8 mouse cellular contexts compared by ENCODE assay signal in genomic region chr11:20636114-20636513, GRCm38 (mm10).
DNase-seq lines count a peak whose midpoint lies in the region; ATAC-seq and TF ChIP-seq lines count a peak whose summit lies in the region.

No protein-coding gene starts in this region.

- H3K4me3 ChIP-seq in heart, embryonic 15.5 days = 0 out of 2 replicates have a peak overlapping the region, but pooled peaks have one; percentile 3
- no peak overlapping the region for H3K4me3 ChIP-seq in ES-E14 (ENCODE audit: insufficient read depth in 1 of 2, low read depth in 1 of 2, low read length in 2 of 2, poor library complexity in 1 of 2, severe bottlenecking in 1 of 2)
- peak overlapping the region; percentile 5; the same call in 1 of the 2 replicates for H3K4me3 ChIP-seq in liver, embryonic 11.5 days (ENCODE audit: low read depth, low read length)

- H3K36me3 ChIP-seq in heart, embryonic 15.5 days = no peaks in the 10 kb centered on the region
- no peaks in the 10 kb centered on the region for H3K36me3 ChIP-seq in ES-E14 (ENCODE audit: control insufficient read depth, insufficient read depth, low read length, poor library complexity, severe bottlenecking)
- H3K36me3 ChIP-seq in liver, embryonic 11.5 days (ENCODE audit: control insufficient read depth, insufficient read depth, low read length) = no peaks in the 10 kb centered on the region

- no peaks in the 10 kb centered on the region for H3K9me3 ChIP-seq in heart, embryonic 15.5 days (replicated peaks)
- no peaks in the 10 kb centered on the region for H3K9me3 ChIP-seq in ES-E14 (ENCODE audit: control insufficient read depth, insufficient read depth, low read depth, low read length)
- no peaks in the 10 kb centered on the region for H3K9me3 ChIP-seq in liver, embryonic 11.5 days (ENCODE audit: control insufficient read depth, low read length)

- peaks cover 52% of the 10 kb centered on the region for H3K4me1 ChIP-seq in heart, embryonic 15.5 days (replicated peaks)
- peaks cover 12 to 20% of the 10 kb centered on the region in 2 experiments for H3K4me1 ChIP-seq in ES-E14 (ENCODE audit: control insufficient read depth in 2 of 2, insufficient read depth in 2 of 2, low read length in 2 of 2, poor library complexity in 1 of 2)
- peaks cover 59% of the 10 kb centered on the region for H3K4me1 ChIP-seq in liver, embryonic 11.5 days (replicated peaks; ENCODE audit: control insufficient read depth, insufficient read depth, low read length)

- H3K4me2 ChIP-seq in heart, embryonic 15.5 days = peak overlapping the region; percentile 17; the same call in 1 of the 2 replicates
- peak overlapping the region; percentile 92 for H3K4me2 ChIP-seq in liver, embryonic 11.5 days

- peak overlapping the region; percentile 51 for H3K27ac ChIP-seq in heart, embryonic 15.5 days
- H3K27ac ChIP-seq in ES-E14 (ENCODE audit: insufficient read depth, low read depth, low read length, poor library complexity, severe bottlenecking) = 0 out of 2 replicates have a peak overlapping the region, but pooled peaks have one; percentile 33
- peak overlapping the region; percentile 81 for H3K27ac ChIP-seq in liver, embryonic 11.5 days (ENCODE audit: low read depth, low read length)

- H3K27me3 ChIP-seq in heart, embryonic 15.5 days = no peaks in the 10 kb centered on the region
- H3K27me3 ChIP-seq in liver, embryonic 11.5 days (replicated peaks; ENCODE audit: control insufficient read depth, insufficient read depth, low read length) = no peaks in the 10 kb centered on the region

- 31% methylated on average over 4 of the region's 4 CpGs for WGBS in heart, embryonic 15.5 days
- WGBS in liver, embryonic 11.5 days = 31% methylated on average over 4 of the region's 4 CpGs

- intact Hi-C loops in heart, postnatal 25 days (cut with DNase I) = loop anchor here (5.0 kb wide), 1 partner anchor 44 kb away; no protein-coding TSS in a partner anchor

- DNase-seq in heart, postnatal 25 days (ENCODE audit: low spot score) = no peak
- no peak for DNase-seq in ES-E14 (ENCODE audit: low read depth, low spot score)
- DNase-seq in liver, embryonic 11.5 days (ENCODE audit: low spot score) = peak; percentile 49
- DNase-seq in testis, postnatal 14 days (ENCODE audit: low spot score) = no peak
- no peak for DNase-seq in frontal cortex, postnatal 10 days (ENCODE audit: low spot score in 2 of 2)
- no peak for DNase-seq in adrenal gland, adult (ENCODE audit: inconsistent age in 2 of 2, low spot score in 1 of 2)

- in situ Hi-C loops in ES-E14 (cut with MboI; ENCODE audit: low sequenced_read_pairs in 2 of 2, unreplicated experiment in 2 of 2) = loop anchor here in 1 of 2 experiments (25.0 kb wide), 1 partner anchor 174 kb away; no protein-coding TSS in a partner anchor

- no peak overlapping the region for H3K9ac ChIP-seq in heart, embryonic 15.5 days
- H3K9ac ChIP-seq in ES-E14 (ENCODE audit: insufficient read depth, low read depth, low read length, poor library complexity, severe bottlenecking) = no peak overlapping the region
- peak overlapping the region; percentile 49 for H3K9ac ChIP-seq in liver, embryonic 11.5 days (ENCODE audit: low read depth, low read length)

- no peak for ATAC-seq in heart, embryonic 15.5 days (replicated peaks; ENCODE audit: insufficient number of reproducible peaks, insufficient read depth, low FRiP score, low read depth)
- ATAC-seq in erythroblast, adult 5-6 weeks (replicated peaks; ENCODE audit: low FRiP score, poor library complexity, severe bottlenecking) = peak; percentile 70
- peak; percentile 80 for ATAC-seq in liver, embryonic 11.5 days (replicated peaks; ENCODE audit: low FRiP score)

TF ChIP-seq in ES-E14, 5 proteins besides CTCF, POLR2A, EP300 and RAD21:
- TF ChIP-seq HCFC1 (IDR thresholded peaks at IDR 0.05; ENCODE audit: borderline replicate concordance, insufficient read depth, low read length) (no peak), ZNF384 (IDR thresholded peaks at IDR 0.05; ENCODE audit: low read depth, low read length) (no peak), MAFK (IDR thresholded peaks at IDR 0.05; ENCODE audit: insufficient read depth, low read depth, low read length) (no peak), CHD2 (IDR thresholded peaks at IDR 0.05; ENCODE audit: low read depth, low read length) (no peak)

Comparison
In these comparisons a context has a peak if more than half of its experiments do, and no peak if none do; other contexts are left out.
1. H3K4me3 ChIP-seq: peak in heart, embryonic 15.5 days (single experiment) and liver, embryonic 11.5 days (single experiment); none in ES-E14 (0 of 2).
2. Peak in every context shown above with its lines, with median percentiles within 50 percentile points of each other: H3K27ac ChIP-seq.